Mouse (Mus musculus): ENCODE results near the gene A630023A22Rik.

Gene A630023A22Rik

GRCm38 (mm10) chr14:34086806-34087205, 15.7 kb downstream of the A630023A22Rik start:
- DNase-seq (ENCODE audit: low read depth, low spot score) = no peak

GRCm38 (mm10) chr14:34085731-34086130, 16.8 kb downstream of the A630023A22Rik start, which contains the start of gene Anxa8:
Gene Anxa8, plus strand, starts transcription at chr14:34085981.
- DNase-seq (ENCODE audit: low read depth, low spot score) = no peak

DNA sequence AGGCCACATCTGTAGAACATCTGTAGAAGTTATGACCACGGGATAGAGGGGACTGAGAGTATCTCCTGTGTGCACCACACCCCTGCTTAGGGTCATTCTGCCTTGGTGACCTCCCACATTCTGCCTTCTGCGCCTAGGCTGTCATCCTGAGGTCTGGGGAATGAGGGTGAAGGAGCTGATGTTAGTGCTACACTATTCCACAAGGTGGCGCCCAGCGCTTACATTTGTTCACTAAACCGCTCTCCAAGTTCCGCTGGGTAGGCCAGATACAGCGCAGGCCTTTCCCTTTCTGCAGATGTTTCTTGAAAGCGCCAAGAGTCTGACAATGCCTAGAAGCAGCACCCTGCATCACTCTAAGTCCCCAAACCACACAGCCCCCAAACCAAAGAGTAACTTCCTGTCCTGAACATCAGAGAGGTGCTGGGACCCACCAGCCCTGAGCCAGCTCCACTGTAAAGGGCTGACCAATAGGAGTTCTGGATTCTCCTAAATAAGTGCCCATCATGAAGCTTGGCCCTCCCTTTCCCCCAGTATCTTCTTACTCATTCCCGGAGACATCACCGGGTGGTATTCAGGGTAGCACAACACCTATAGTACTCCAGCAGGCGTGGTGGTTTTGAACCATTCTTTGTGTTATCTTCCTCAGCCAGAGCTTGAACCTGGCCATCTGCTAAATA, 22.1 kb downstream of the A630023A22Rik start:
- peak; percentile 12 for DNase-seq (ENCODE audit: low read depth, low spot score)

- DNase-seq (ENCODE audit: low read depth, low spot score) = no peak
Observed at GRCm38 (mm10) chr14:34078293-34078692, 24.3 kb downstream of the A630023A22Rik start.

- no peak for DNase-seq (ENCODE audit: low read depth, low spot score)
Observed at GRCm38 (mm10) chr14:34077222-34077621, 25.3 kb downstream of the A630023A22Rik start.

GRCm38 (mm10) chr14:34075346-34075745, 27.2 kb downstream of the A630023A22Rik start:
- DNase-seq (ENCODE audit: low read depth, low spot score) = no peak

DNA sequence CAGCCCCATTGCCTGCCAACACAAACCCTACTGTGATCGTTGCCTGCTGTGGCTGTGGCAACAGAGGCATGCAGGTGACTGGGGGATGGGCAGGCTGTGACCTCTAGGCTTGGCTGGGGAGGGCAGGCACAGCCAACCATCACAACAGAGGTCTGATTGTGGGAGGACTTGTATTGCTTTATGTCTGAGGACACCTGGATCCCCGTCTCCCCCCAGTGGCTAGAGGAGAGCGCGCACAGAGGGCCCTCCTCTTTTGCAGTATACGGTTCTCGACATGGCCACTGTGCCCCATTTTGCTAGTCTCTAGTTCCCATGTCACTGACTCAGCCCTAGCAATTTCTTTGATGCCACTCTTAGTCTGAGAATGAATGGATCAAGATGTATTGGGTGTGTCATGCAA, 30.9 kb downstream of the A630023A22Rik start:
- DNase-seq (ENCODE audit: low read depth, low spot score) = no peak

DNA sequence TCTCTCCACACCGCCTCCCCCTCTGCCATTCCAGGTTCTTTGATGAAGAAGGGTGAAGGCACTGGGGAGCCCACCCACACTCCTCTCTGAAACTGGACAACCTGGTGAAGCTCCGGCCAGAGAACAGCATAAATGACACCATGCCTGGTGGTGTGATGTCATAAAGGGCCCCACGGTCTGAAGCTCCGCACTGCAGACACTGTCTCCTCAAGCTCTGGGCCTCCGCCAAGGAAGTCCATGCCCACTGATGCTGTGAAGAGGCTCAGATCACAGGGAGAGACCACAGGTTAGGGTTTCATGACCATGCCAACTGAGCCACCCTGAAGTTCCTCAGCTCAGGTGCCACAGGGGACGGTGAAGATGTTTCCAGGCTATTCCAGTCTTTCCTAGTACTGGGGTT, 50.0 kb downstream of the A630023A22Rik start, which contains the start of gene Antxrl:
TSS of gene Antxrl (plus strand) at position 192 of the 400 bp plus-strand sequence.
- no peak for DNase-seq (ENCODE audit: low read depth, low spot score)

- no peak for DNase-seq (ENCODE audit: low read depth, low spot score)
Observed at GRCm38 (mm10) chr14:34050101-34050779, 52.3 kb downstream of the A630023A22Rik start.

DNA sequence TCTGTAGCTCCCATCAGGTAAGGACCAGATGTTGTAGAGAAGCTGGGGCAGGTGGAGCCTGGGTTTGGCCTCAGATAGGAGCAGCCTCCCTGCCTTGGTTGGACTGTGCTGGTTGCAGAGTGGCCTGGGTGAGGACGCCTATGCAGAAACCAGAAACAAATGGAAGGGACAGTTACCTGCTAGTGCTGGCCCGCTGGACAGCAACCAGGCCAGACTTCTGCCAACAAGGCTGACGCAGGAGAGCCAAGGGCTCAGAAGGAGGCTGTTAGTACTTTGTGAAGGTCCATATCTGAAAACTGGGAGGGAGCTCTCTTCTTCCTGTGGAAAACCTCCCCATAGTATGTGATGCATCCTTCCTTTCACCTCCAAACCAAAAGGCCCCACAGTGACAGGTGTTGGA, 59.2 kb downstream of the A630023A22Rik start:
- no peak for DNase-seq (ENCODE audit: low read depth, low spot score)

GRCm38 (mm10) chr14:34041241-34041640, 61.3 kb downstream of the A630023A22Rik start:
- DNase-seq (ENCODE audit: low read depth, low spot score) = no peak

DNA sequence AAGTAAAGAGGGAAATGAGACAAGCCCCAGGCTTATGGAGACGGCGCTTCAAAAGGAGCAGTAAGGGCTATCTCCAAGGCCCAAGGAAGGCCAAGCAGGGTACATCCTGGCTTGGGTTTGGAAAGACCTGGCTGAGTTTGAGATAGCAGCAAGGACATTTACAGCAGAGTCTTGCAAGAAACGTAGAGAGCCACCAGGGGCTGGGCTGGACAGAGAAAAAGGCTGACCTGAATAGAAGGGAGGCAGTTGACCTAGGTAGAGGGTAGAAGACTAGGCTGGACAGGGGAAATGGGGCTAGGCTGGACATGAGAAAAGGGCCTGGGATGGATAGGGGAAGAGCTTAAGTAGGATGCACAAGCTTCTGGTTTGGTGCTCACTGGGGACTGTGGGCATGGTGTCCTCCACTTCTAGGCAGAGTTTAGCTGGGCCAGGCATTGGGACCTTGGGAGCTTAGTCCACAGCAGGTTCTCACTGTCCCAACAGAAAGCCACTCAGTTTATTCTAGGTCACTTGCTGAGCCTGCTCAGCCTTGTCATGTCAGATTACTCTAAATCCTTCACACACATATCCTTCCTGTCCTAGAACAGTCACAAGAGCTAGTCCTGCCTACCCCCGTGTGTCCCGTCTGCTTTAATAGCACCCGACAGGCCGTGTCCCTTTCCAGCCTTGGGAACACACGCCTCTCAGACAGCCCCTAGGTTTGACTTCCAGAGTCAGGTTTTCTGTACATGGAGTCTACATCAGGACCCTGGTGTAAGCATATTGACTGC, 68.5 kb downstream of the A630023A22Rik start:
- DNase-seq (ENCODE audit: low read depth, low spot score) = no peak

GRCm38 (mm10) chr14:34026710-34027109, 75.8 kb downstream of the A630023A22Rik start:
- DNase-seq (ENCODE audit: low read depth, low spot score) = no peak

- DNase-seq (ENCODE audit: low read depth, low spot score) = no peak
Observed at GRCm38 (mm10) chr14:34016938-34017337, 85.6 kb downstream of the A630023A22Rik start.

DNA sequence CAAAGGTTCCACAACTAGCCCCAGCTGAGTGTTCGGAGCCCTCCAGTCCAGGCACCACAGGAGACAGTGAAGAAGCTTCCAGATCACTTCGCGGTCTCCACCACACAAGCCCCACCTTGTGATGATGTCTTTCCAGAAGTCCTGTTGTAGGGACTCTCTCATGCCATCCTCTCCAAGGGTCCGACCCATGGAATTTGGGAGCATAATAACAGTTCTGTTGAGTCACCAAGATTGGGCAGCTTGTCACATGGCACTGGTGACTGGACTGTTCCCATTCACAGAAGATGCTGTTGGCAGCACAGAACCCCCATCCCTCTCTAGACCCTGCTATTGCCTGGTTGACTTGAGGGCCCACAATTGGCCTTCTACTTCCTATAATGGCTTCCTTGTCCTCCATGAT, 86.2 kb downstream of the A630023A22Rik start, which contains the start of gene Gm5460:
TSS of gene Gm5460 (plus strand) at position 378 of the 400 bp plus-strand sequence.
- DNase-seq (ENCODE audit: low read depth, low spot score) = no peak

GRCm38 (mm10) chr14:34015063-34015462, 87.5 kb downstream of the A630023A22Rik start, which contains the start of gene Gm30083:
Gene Gm30083, minus strand, starts transcription at chr14:34015182.
- DNase-seq (ENCODE audit: low read depth, low spot score) = no peak

- DNase-seq (ENCODE audit: low read depth, low spot score) = no peak
Observed at GRCm38 (mm10) chr14:34002358-34002757, 100.2 kb downstream of the A630023A22Rik start.

GRCm38 (mm10) chr14:34001445-34001844, 101.1 kb downstream of the A630023A22Rik start:
- no peak for DNase-seq (ENCODE audit: low read depth, low spot score)

Measured in c-Kit-negative CD71-positive TER-119-positive erythroid progenitor cells, embryonic 14.5 days (primary cell).